Mouse (Mus musculus) embryo, embryonic 10 days (tissue): Measurements from ENCODE around the gene Chchd4.
A peak's percentile ranks its signal among the peaks of the same experiment; 100 is the strongest.

Experiments used
- DNase-seq: peaks from one replicate; pipeline ENCODE4 v3.0.0-alpha.2; 2015; ENCODE audit warnings: low spot score

Gene Chchd4

GRCm38 (mm10) chr6:91472868-91473804, at the start of gene Chchd4, which contains the start of gene Tmem43:
Gene Chchd4 (minus strand): TSS chr6:91473546.
Gene Tmem43 (plus strand): TSS chr6:91473703.
- peak; percentile 100 for DNase-seq

- no peak for DNase-seq
These were observed 49.5 kb upstream of the Chchd4 start for GRCm38 (mm10) chr6:91522816-91523215.

GRCm38 (mm10) chr6:91518454-91519020, 45.2 kb upstream of the Chchd4 start:
- no peak for DNase-seq

DNA sequence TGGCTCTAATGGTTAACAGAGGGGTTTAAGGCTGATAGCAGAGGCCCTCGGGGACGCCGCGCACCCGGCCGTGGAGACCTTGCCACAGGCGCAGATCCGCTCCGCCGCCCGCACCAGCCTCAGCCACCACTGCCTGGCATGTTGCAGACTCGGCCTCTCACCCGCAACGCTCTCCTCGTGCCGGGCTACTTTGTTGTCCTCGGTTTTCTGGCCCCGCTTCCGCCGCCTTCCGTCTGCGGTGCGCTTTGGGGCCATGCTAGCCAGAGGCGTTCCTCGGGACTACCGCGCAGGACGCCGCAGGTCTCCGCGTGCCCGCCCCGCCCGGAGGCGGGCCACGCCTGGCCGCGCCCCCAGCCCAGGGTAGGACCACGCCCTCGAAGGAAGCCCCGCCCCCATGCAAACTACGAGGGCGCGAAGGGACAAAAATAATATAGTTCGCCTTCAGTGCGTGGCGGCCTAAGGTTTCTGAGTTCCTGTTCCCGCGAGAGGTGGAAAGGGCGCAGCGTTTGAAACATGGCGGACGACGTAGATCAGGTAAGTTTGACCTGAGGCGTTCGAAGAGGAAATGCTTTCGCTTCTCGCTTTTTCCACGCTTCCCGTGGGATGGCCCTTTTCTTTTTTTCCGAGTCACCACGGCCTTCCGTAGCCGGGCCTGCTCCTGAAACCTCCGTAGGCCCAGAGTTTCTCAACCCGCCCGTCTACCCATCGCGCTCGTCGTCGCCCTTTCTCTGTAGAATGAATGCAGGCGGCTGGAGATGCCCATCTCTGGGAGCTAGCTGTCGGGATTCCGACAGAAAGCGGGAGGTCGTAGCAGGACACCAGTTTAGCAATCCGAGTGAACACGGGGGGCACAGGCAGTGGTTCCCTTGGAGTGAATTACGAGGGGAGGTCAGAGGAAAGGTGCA, 42.5 kb upstream of the Chchd4 start, which contains the start of the genes Xpc and Lsm3:
TSS of gene Xpc (minus strand) at position 344 of the 905 bp plus-strand sequence.
TSS of gene Lsm3 (plus strand) at position 384 of the 905 bp plus-strand sequence.
- peak; percentile 97 for DNase-seq

DNA sequence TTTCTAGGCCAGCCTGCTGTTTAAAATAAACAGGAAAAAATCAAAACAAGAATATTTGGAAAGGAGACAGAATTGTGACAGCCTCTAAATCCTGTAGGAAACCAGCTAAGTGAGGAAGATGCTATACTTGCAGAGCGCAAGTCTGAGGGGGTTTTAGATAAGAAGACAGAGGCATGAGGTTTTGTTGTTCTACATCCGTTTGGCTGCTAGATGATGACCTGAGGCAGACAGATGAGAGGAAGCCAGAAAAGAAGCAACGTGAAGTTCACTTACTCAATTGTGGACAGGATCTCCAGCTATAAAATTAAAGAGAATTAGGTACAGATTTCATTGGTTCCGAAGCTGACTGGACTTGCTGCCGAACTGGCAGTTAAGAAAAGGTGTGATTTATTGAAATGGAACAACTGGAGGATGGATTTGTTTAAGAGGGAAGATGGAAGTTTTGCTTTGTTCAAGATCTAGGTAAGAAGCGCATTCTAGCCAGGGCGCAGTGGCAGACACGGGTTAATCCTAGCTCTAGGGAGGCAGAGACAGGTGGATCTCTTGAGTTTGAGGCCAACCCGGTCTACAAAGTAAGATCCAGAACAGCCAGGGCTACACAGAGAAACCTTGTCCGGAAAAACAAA, 41.5 kb upstream of the Chchd4 start:
- peak; percentile 28 for DNase-seq

- no peak for DNase-seq
These were observed 40.8 kb upstream of the Chchd4 start for GRCm38 (mm10) chr6:91514135-91514534.

DNA sequence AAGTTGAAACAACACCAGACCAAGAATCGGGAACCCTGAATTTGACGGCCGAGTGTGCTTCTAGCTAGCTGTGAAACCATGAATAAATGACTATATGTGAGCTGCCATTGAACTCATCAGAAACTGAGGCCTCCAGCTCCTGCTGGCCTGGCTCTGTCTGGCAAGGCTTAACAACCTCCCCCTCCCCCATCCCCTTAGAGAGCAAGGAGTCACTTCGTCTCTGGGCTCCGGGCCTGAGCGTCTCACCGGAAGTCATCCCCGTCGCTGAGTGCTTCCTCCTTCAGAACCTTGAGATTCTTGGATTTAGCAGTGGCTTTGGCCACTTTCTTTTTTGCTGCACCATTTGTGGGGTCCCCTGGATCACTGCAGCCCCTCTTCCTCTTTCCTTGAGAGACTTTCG, 36.9 kb upstream of the Chchd4 start:
- no peak for DNase-seq

DNA sequence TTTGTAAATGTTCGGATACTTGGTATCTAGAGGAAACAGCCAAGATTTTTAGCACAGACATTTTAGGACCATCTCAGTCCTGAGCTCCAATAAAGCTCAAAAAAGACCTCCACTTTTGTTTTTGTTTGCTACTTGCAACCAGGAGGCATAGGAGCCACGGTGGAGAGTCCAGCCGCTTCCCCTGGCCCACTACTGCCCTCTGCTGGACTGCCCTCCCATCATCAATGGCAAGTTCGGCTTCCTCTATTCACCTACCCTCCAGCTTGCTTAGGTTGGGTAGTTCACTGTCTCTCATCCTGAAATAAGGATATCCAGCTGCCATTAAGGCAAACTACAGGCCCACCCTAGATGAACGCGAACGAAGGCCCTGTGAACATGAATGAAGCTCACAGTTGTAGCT, 36.0 kb upstream of the Chchd4 start:
- peak; percentile 76 for DNase-seq

DNA sequence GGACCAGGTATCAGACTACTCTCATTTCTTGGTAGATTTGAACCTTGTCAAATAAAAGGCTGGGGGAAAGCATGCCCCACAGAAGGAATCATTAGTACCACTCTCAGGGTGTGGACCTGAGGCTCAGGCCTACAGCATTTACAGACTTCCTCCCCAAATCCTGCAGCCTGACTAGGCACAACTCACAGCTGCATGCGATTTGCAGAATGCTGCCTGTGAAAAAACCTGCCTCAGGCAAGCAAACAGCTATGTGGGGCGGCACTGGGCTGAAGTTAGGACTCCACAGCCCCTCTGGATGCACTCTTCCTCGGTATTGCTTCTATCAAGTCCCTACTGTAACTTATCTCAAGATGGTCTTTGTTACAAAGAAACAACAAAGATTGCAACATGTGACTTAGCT, 34.7 kb upstream of the Chchd4 start:
- no peak for DNase-seq

- no peak for DNase-seq
These were observed 32.7 kb upstream of the Chchd4 start for GRCm38 (mm10) chr6:91506036-91506435.

DNA sequence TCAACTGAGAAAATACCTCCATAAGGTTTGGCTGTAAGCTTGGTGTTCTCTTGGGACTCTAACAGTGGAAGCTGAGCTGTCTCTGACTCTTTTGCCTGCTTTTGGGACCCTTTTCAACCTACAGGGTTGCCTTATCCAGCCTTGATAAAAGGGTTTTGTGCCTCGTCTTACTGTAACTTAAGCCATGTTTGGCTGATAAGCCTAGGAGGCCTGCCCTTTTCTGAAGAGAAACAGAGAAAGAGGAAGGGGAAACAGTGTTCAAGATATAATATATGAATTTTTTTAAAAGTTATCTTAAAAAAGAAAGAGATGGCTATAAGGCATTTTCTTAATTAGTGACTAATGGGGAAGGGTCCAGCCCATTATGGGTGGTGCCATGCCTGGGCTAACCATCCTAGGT, 30.0 kb upstream of the Chchd4 start:
- no peak for DNase-seq

DNA sequence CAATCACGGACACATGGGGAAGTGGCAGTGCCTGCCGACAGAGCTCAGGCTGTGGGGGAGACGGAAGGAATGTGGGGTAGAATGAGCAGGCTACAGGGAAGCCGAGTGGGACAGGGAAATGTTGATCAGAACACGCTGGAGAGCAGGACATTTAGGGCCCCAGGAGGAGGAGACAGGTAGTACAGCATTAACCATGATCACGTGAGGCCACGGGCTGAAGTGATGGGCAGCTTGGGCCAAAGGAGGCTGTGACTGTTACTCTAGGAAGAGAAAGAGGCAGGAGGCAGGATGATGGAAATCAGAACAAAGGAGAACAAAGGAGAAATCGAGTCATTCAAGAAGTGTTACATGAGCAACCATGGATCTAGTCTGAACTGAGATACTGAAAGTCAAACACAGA, 21.2 kb upstream of the Chchd4 start:
- no peak for DNase-seq

- DNase-seq, result no peak
These were observed 19.7 kb upstream of the Chchd4 start for GRCm38 (mm10) chr6:91493053-91493452.

- no peak for DNase-seq
These were observed 17.7 kb upstream of the Chchd4 start for GRCm38 (mm10) chr6:91491004-91491403.

- no peak for DNase-seq
These were observed 16.5 kb upstream of the Chchd4 start for GRCm38 (mm10) chr6:91489872-91490271.

- no peak for DNase-seq
These were observed 15.3 kb upstream of the Chchd4 start for GRCm38 (mm10) chr6:91488496-91489212.

DNA sequence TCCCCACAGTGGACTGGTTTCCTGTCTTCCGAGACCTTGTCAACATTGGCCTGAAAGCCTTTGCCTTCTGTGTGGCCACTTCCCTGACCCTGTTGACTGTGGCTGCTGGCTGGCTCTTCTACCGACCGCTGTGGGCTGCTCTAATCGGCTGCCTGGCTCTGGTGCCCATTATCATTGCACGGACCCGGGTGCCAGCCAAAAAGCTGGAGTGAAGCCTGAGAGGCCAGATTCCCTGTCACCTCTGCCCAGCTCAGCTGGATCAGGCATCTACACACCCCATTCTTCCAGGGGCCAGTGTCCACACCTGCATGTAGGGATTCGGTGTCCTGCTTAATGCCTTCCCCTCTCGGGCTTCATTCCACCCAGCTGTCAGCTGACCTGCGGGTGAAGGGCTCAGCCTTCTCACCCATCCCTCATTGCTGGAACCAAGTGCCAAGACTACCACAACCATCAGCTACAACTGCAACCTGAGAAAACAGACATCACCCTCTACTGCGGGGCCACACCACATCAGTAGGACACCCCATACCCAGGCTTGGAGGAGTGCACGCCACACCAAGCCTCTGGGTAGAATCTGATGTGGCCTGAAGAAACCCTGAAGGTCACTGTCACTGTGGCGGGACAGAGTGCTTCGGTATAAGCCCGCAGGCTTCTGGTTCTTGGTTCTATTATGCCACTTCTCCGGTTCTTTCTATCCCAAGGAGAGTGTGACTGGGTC, 13.5 kb upstream of the Chchd4 start:
- no peak for DNase-seq

GRCm38 (mm10) chr6:91483371-91483770, 10.0 kb upstream of the Chchd4 start:
- DNase-seq, result no peak

- no peak for DNase-seq
These were observed 3.2 kb upstream of the Chchd4 start for GRCm38 (mm10) chr6:91476541-91476940.

GRCm38 (mm10) chr6:91474441-91475190, 1.3 kb upstream of the Chchd4 start:
- DNase-seq, result no peak
